Mouse (Mus musculus) bone marrow macrophage, adult 2 months (primary cell): Measurements from ENCODE around the gene Mxi1.

ENCODE experiments used
- CTCF ChIP-seq: IDR thresholded peaks from 2 replicates; pipeline ENCODE4 v1.5.1; 2012; ENCODE audit warnings: low read depth, mild to moderate bottlenecking, low read length, moderate library complexity
- POLR2A ChIP-seq: IDR thresholded peaks from 2 replicates; pipeline ENCODE4 v1.6.1; 2012; ENCODE audit warnings: mild to moderate bottlenecking, low read depth, low read length, borderline replicate concordance

DNA sequence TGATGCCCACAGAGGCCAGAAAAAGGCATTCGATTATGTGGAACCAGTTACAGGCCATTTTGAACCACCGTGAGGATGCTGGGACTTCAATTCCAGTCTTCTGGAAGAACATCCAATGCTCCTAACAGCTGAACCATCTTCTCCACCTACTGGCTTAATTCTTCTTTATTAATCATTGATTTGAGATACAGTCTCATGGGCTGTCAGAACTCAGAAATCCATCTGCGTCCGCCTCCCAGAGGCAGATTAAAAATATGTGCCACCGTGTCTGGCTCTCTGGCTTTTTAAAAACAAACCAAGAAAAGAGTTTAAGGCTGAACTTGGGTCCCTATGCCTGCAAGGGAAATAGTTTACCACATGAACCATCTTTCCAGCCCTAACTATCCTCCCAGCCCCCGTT, 65.0 kb downstream of the Mxi1 start:
- TF ChIP-seq CTCF (no peak), POLR2A (no peak)
